Mouse (Mus musculus) kidney, adult 2 months (tissue): ENCODE results near the gene Lysmd1. TPM values are rescaled to one million over a fixed set of nuclear protein-coding genes. Genes with fewer than 3 reads are reported as not detected.
"Not testable (repeated sequence)": the region's sequence is repeated elsewhere in the genome, so short reads cannot be mapped to it uniquely, and the experiment has no call there.

Source experiments
- DNase-seq: peaks from one replicate; pipeline ENCODE4 v3.0.0; 2021
- H3K27ac ChIP-seq: fragments of 200-500 bp; 2 replicates; pipeline ENCODE4 v1.5.1; 2012; ENCODE audit warnings: low read depth, low read length, control low read depth, inconsistent platforms; ENCODE audit not compliant: insufficient read depth
- H3K27me3 ChIP-seq: fragments of 200-500 bp; replicated peaks from 2 replicates; pipeline ENCODE4 v1.6.1; 2012; ENCODE audit warnings: mild to moderate bottlenecking, moderate library complexity, low read length, inconsistent platforms; ENCODE audit not compliant: control insufficient read depth, insufficient read depth
- H3K36me3 ChIP-seq: fragments of 200-500 bp; 2 replicates; pipeline ENCODE4 v1.6.1; 2012; ENCODE audit warnings: mild to moderate bottlenecking, moderate library complexity, low read length, inconsistent platforms; ENCODE audit not compliant: control insufficient read depth, insufficient read depth
- H3K4me1 ChIP-seq: fragments of 200-500 bp; 2 replicates; pipeline ENCODE4 v1.6.1; 2011; ENCODE audit warnings: low read length; ENCODE audit not compliant: control insufficient read depth, insufficient read depth
- H3K4me3 ChIP-seq: fragments of 200-500 bp; 2 replicates; pipeline ENCODE4 v1.5.1; 2011; ENCODE audit warnings: mild to moderate bottlenecking, low read depth, low read length, control low read depth; ENCODE audit not compliant: insufficient read depth
- CTCF ChIP-seq: fragments of 200-500 bp; conservative IDR thresholded peaks from 2 replicates; pipeline ENCODE4 v1.5.1; 2011; ENCODE audit warnings: low read depth, mild to moderate bottlenecking, control low read depth, low read length, moderate library complexity, mixed read lengths; ENCODE audit not compliant: insufficient read depth, insufficient read length
- POLR2A ChIP-seq: fragments of 200-500 bp; IDR thresholded peaks from one replicate; pipeline ENCODE4 v1.6.1; 2011; ENCODE audit warnings: low read depth, low read length, control low read depth
- WGBS: fragments of 180-500 bp; shearing (Covaris S2); methylation state at CpG from one replicate; pipeline ENCODE4 v1.1.7; 2018; 5-methylcytosine and 5-hydroxymethylcytosine counted together
- polyA plus RNA-seq: library from polyadenylated mRNA; depleted of rRNA; stranded (reverse); fragments of >200 nt; gene quantifications from 2 replicates; pipeline ENCODE4 v1.2.3, GENCODE M21; 2012; rRNA removed

The Lysmd1 gene
- 10.2 and 11.3 TPM in 2 replicates for polyA plus RNA-seq

- H3K27ac ChIP-seq: peak within 1 kb of the TSS; percentile 93
- DNase-seq: peak; percentile 97
- under 1% methylated on average over 20 of the region's 20 CpGs for WGBS
- no peaks in the 10 kb centered on the region for H3K36me3 ChIP-seq
- H3K4me1 ChIP-seq: peaks cover 4% of the 10 kb centered on the region
- H3K27me3 ChIP-seq: no peaks in the 10 kb centered on the region
- TF ChIP-seq CTCF: 0 out of 2 replicates have a peak, but pooled peaks have one; percentile 24
- no peak for TF ChIP-seq POLR2A
- H3K4me3 ChIP-seq: peak within 1 kb of the TSS; percentile 96
Measured at GRCm38 (mm10) chr3:95133680-95134101, at the start of gene Lysmd1, which contains the start of gene Scnm1. Gene Lysmd1 (plus strand): TSS chr3:95134088. Gene Scnm1 (minus strand): TSS chr3:95134011.

- whole genome bisulfite sequencing: 97% methylated on average over 1 of the region's 1 CpGs
- Histone ChIP-seq H3K36me3 (no peaks in the 10 kb centered on the region), H3K4me1 (no peaks in the 10 kb centered on the region; the same call in 1 of the 2 replicates), H3K4me3 (no peak overlapping the region), H3K27ac (no peak overlapping the region), H3K27me3 (no peaks in the 10 kb centered on the region)
- no peak for TF ChIP-seq POLR2A
- no peak for TF ChIP-seq CTCF
- DNase-seq: no peak
Measured at GRCm38 (mm10) chr3:95088071-95088470, 45.8 kb upstream of the Lysmd1 start.

- 10% methylated on average over 2 of the region's 2 CpGs for WGBS
- no peak overlapping the region for H3K27ac ChIP-seq
- H3K4me1 ChIP-seq: peaks cover 5% of the 10 kb centered on the region; the same call in 1 of the 2 replicates
- DNase-seq: no peak
- TF ChIP-seq POLR2A (no peak), CTCF (no peak)
- no peaks in the 10 kb centered on the region for H3K27me3 ChIP-seq
- no peaks in the 10 kb centered on the region; the same call in 1 of the 2 replicates for H3K36me3 ChIP-seq
- no peak overlapping the region for H3K4me3 ChIP-seq
Measured at GRCm38 (mm10) chr3:95100854-95101253, 33.0 kb upstream of the Lysmd1 start.

GRCm38 (mm10) chr3:95105121-95105520, 28.8 kb upstream of the Lysmd1 start:
- WGBS: 21% methylated on average over 4 of the region's 4 CpGs
- Histone ChIP-seq H3K27ac (no peak overlapping the region), H3K27me3 (no peaks in the 10 kb centered on the region), H3K4me1 (peaks cover 5% of the 10 kb centered on the region; the same call in 1 of the 2 replicates), H3K4me3 (peak overlapping the region; percentile 92; the same call in 1 of the 2 replicates), H3K36me3 (no peaks in the 10 kb centered on the region; the same call in 1 of the 2 replicates)
- DNase-seq: no peak
- TF ChIP-seq CTCF (no peak), POLR2A (no peak)

- H3K36me3 ChIP-seq: no peaks in the 10 kb centered on the region; the same call in 1 of the 2 replicates
- WGBS: under 1% methylated on average over 16 of the region's 16 CpGs
- TF ChIP-seq CTCF (no peak), POLR2A (no peak)
Measured at GRCm38 (mm10) chr3:95105586-95106337, 28.1 kb upstream of the Lysmd1 start.

GRCm38 (mm10) chr3:95106338-95107117, 27.4 kb upstream of the Lysmd1 start, which contains the start of gene Pip5k1a:
Gene Pip5k1a (minus strand): TSS chr3:95106930.
- no peak for TF ChIP-seq CTCF
- no peak for TF ChIP-seq POLR2A
- DNase-seq: peak; percentile 98
- Histone ChIP-seq H3K4me3 (peak within 1 kb of the TSS; percentile 92), H3K4me1 (peaks cover 5% of the 10 kb centered on the region; the same call in 1 of the 2 replicates), H3K27ac (peak within 1 kb of the TSS; percentile 45), H3K27me3 (no peaks in the 10 kb centered on the region), H3K36me3 (no peaks in the 10 kb centered on the region)
- WGBS: under 1% methylated on average over 51 of the region's 51 CpGs

More at GRCm38 (mm10) chr3:95105586-95106337, 28.1 kb upstream of the Lysmd1 start:
- DNase-seq: no peak
- peak overlapping the region; percentile 45; the same call in 1 of the 2 replicates for H3K27ac ChIP-seq
- H3K27me3 ChIP-seq: no peaks in the 10 kb centered on the region
- peaks cover 5% of the 10 kb centered on the region; the same call in 1 of the 2 replicates for H3K4me1 ChIP-seq
- peak overlapping the region; percentile 92 for H3K4me3 ChIP-seq

- not testable (repeated sequence) for H3K27me3 ChIP-seq, H3K36me3 ChIP-seq, H3K4me1 ChIP-seq, DNase-seq, H3K27ac ChIP-seq, H3K4me3 ChIP-seq
Measured at GRCm38 (mm10) chr3:95107308-95107707, 26.6 kb upstream of the Lysmd1 start.
